Mouse (Mus musculus) ES-E14 (cell line): ENCODE measurements around the gene Krtap16-1.

ENCODE experiments used
- CHD2 ChIP-seq: IDR thresholded peaks from 2 replicates; pipeline ENCODE4 v1.6.1; 2014; ENCODE audit warnings: mild to moderate bottlenecking, low read depth, low read length, inconsistent platforms
- HCFC1 ChIP-seq: IDR thresholded peaks from 2 replicates; pipeline ENCODE4 v1.6.1; 2012; ENCODE audit warnings: low read length, inconsistent platforms, borderline replicate concordance; ENCODE audit not compliant: insufficient read depth
- MAFK ChIP-seq: IDR thresholded peaks from 2 replicates; pipeline ENCODE4 v1.6.1; 2014; ENCODE audit warnings: mild to moderate bottlenecking, low read depth, low read length, inconsistent platforms; ENCODE audit not compliant: insufficient read depth
- ZNF384 ChIP-seq: IDR thresholded peaks from 2 replicates; pipeline ENCODE4 v1.6.1; 2012; ENCODE audit warnings: low read depth, low read length, inconsistent platforms

DNA sequence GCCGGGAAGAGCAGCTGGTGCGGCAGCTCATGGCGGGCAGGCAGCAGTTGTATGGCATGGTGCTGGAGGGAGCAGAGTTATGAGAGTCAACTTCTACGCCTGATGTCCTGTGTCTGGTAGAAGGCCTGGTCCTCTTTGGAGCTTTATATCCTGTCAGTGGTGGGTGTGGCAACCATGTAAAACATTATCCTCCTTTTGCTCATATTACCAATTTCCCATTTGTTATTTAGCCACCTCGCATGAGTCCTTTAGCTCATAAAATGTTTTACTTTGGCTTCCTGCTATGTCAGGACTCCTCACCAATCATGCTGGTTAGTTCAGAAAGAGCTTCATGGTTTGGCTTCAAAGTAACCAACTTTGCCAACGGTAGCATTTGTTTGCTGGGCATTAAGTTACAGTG is 43.4 kb upstream of the Krtap16-1 start, which contains the start of gene Krt33b:
- no peak for TF ChIP-seq MAFK
- TF ChIP-seq ZNF384, result no peak
- TF ChIP-seq HCFC1, result no peak
- no peak for TF ChIP-seq CHD2
